Mouse (Mus musculus) CH12.LX (cell line): ENCODE results near the gene Olfr552. TPM values are rescaled to one million over a fixed set of nuclear protein-coding genes. Genes with fewer than 3 reads are reported as not detected.

Source experiments
- DNase-seq: peaks from one replicate; pipeline ENCODE4 v3.0.0-alpha.2; 2013; ENCODE audit errors: extremely low read depth
- H3K27ac ChIP-seq: 2 replicates; pipeline ENCODE4 v1.5.1; 2012; ENCODE audit warnings: low read depth, mild to moderate bottlenecking, control low read depth, moderate library complexity; ENCODE audit not compliant: insufficient read depth
- H3K27me3 ChIP-seq: replicated peaks from 2 replicates; pipeline ENCODE3; 2012; ENCODE audit warnings: inconsistent platforms
- H3K36me3 ChIP-seq, 2 experiments: replicated peaks in 1 of 2; 2 replicates each; pipeline versions ENCODE3 to v1.6.1; 2012; ENCODE audit warnings: inconsistent platforms in 1 of 2, low read length in 1 of 2, mild to moderate bottlenecking in 1 of 2, mixed read lengths in 1 of 2, moderate library complexity in 1 of 2; ENCODE audit not compliant: control insufficient read depth in 1 of 2, insufficient read depth in 1 of 2
- H3K4me1 ChIP-seq, 2 experiments: 2 replicates each; pipeline ENCODE4 v1.6.1; 2012; ENCODE audit warnings: inconsistent platforms in 1 of 2, moderate library complexity in 1 of 2; ENCODE audit not compliant: insufficient read depth in 2 of 2, control insufficient read depth in 1 of 2
- H3K4me2 ChIP-seq: 2 replicates; pipeline ENCODE4 v1.6.1; 2012; ENCODE audit warnings: low read depth, mild to moderate bottlenecking, control low read depth; ENCODE audit not compliant: poor library complexity, insufficient read depth, severe bottlenecking
- H3K4me3 ChIP-seq, 3 experiments: fragments of 150-350 bp in 1 of 3; sonication (generic) in 1 of 3; replicated peaks in 1 of 3; 2 replicates each; pipeline versions ENCODE3 to v1.5.1; 2011 to 2012; ENCODE audit warnings: low read depth in 2 of 3, low read length in 2 of 3, mild to moderate bottlenecking in 2 of 3, moderate library complexity in 2 of 3, control low read depth in 1 of 3, improper control_type of control experiment in 1 of 3, inconsistent platforms in 1 of 3, mixed read lengths in 1 of 3; ENCODE audit not compliant: poor library complexity in 1 of 3
- H3K79me2 ChIP-seq: replicated peaks from 2 replicates; pipeline ENCODE4 v1.6.1; 2012; ENCODE audit warnings: mild to moderate bottlenecking, moderate library complexity; ENCODE audit not compliant: control insufficient read depth, poor library complexity, insufficient read depth, severe bottlenecking; ENCODE audit errors: extremely low read depth
- H3K9ac ChIP-seq: 2 replicates; pipeline ENCODE4 v1.6.1; 2012; ENCODE audit warnings: low read depth, mild to moderate bottlenecking, control low read depth, moderate library complexity; ENCODE audit not compliant: insufficient read depth
- H3K9me3 ChIP-seq: replicated peaks from 2 replicates; pipeline ENCODE3; 2012; ENCODE audit warnings: low read length, inconsistent platforms, mixed read lengths
- BHLHE40 ChIP-seq: IDR thresholded peaks from 2 replicates; pipeline ENCODE4 v1.6.1; 2011; ENCODE audit warnings: mild to moderate bottlenecking, low read depth, low read length, improper control_type of control experiment
- CHD1 ChIP-seq: IDR thresholded peaks from 2 replicates; pipeline ENCODE4 v1.6.1; 2012; ENCODE audit warnings: low read depth, low read length, improper control_type of control experiment, inconsistent platforms
- CHD2 ChIP-seq: IDR thresholded peaks from 2 replicates; pipeline ENCODE4 v1.6.1; 2011; ENCODE audit warnings: low read length, improper control_type of control experiment
- E2F4 ChIP-seq: IDR thresholded peaks from 2 replicates; pipeline ENCODE4 v1.6.1; 2011; ENCODE audit warnings: low read depth, low read length, improper control_type of control experiment; ENCODE audit not compliant: insufficient replicate concordance
- ELF1 ChIP-seq: IDR thresholded peaks from 2 replicates; pipeline ENCODE4 v1.6.1; 2014; ENCODE audit warnings: low read depth, mild to moderate bottlenecking, inconsistent platforms, low read length, improper control_type of control experiment
- EP300 ChIP-seq: IDR thresholded peaks from 2 replicates; pipeline ENCODE4 v1.6.1; 2011; ENCODE audit warnings: low read length, improper control_type of control experiment
- HCFC1 ChIP-seq: IDR thresholded peaks from 2 replicates; pipeline ENCODE4 v1.6.1; 2012; ENCODE audit warnings: low read depth, mild to moderate bottlenecking, inconsistent platforms, low read length, improper control_type of control experiment
- IRF4 ChIP-seq: IDR thresholded peaks from 2 replicates; pipeline ENCODE4 v1.6.1; 2014; ENCODE audit warnings: low read depth, mild to moderate bottlenecking, inconsistent platforms, low read length, improper control_type of control experiment
- MAFK ChIP-seq: IDR thresholded peaks from 2 replicates; pipeline ENCODE4 v1.6.1; 2011; ENCODE audit warnings: low read length, improper control_type of control experiment; ENCODE audit not compliant: insufficient replicate concordance
- MAZ ChIP-seq: IDR thresholded peaks from 2 replicates; pipeline ENCODE4 v1.6.1; 2012; ENCODE audit warnings: low read depth, mild to moderate bottlenecking, inconsistent platforms, low read length, improper control_type of control experiment, moderate library complexity
- MEF2A ChIP-seq: IDR thresholded peaks from 2 replicates; pipeline ENCODE4 v1.6.1; 2014; ENCODE audit warnings: low read depth, mild to moderate bottlenecking, inconsistent platforms, low read length, improper control_type of control experiment, borderline replicate concordance
- NELFE ChIP-seq: IDR thresholded peaks from 2 replicates; pipeline ENCODE4 v1.6.1; 2011; ENCODE audit warnings: low read depth, low read length, improper control_type of control experiment
- POLR2A ChIP-seq: IDR thresholded peaks from 2 replicates; pipeline ENCODE4 v1.6.1; 2011; ENCODE audit warnings: low read depth, mild to moderate bottlenecking, improper control_type of control experiment, low read length
- POLR2AphosphoS2 ChIP-seq: IDR thresholded peaks from 2 replicates; pipeline ENCODE4 v1.6.1; 2011; ENCODE audit warnings: low read depth, low read length, improper control_type of control experiment
- RAD21 ChIP-seq: IDR thresholded peaks from 2 replicates; pipeline ENCODE4 v1.6.1; 2011; ENCODE audit warnings: low read depth, mild to moderate bottlenecking, low read length, improper control_type of control experiment, moderate library complexity
- SIN3A ChIP-seq: IDR thresholded peaks from 2 replicates; pipeline ENCODE4 v1.6.1; 2012; ENCODE audit warnings: low read length, improper control_type of control experiment, inconsistent platforms
- TBP ChIP-seq: conservative IDR thresholded peaks from 2 replicates; pipeline ENCODE4 v1.6.1; 2011; ENCODE audit warnings: low read depth, low read length, improper control_type of control experiment
- TCF12 ChIP-seq: IDR thresholded peaks from 2 replicates; pipeline ENCODE4 v1.6.1; 2014; ENCODE audit warnings: low read depth, mild to moderate bottlenecking, inconsistent platforms, low read length, improper control_type of control experiment
- UBTF ChIP-seq: IDR thresholded peaks from 2 replicates; pipeline ENCODE4 v1.6.1; 2012; ENCODE audit warnings: low read depth, mild to moderate bottlenecking, inconsistent platforms, low read length, improper control_type of control experiment, moderate library complexity
- USF2 ChIP-seq: conservative IDR thresholded peaks from 2 replicates; pipeline ENCODE4 v1.6.1; 2011; ENCODE audit warnings: low read depth, low read length, improper control_type of control experiment
- ZMIZ1 ChIP-seq: IDR thresholded peaks from 2 replicates; pipeline ENCODE4 v1.6.1; 2012; ENCODE audit warnings: low read depth, mild to moderate bottlenecking, inconsistent platforms, low read length, improper control_type of control experiment
- ZNF384 ChIP-seq: IDR thresholded peaks from 2 replicates; pipeline ENCODE4 v1.6.1; 2012; ENCODE audit warnings: low read depth, low read length, improper control_type of control experiment, inconsistent platforms
- dilution Hi-C: fragments of 300-500 bp; cut with MboI; formaldehyde crosslinking; loops from 2 replicates; pipeline ENCODE4 v1.14.3; 2020; ENCODE audit warnings: low sequenced_read_pairs; ENCODE audit not compliant: extremely low pct_unique_long_range_greater_than_20kb, extremely low pct_ligation_motif_present
- in situ Hi-C: fragments of 300-500 bp; cut with MboI; formaldehyde crosslinking; loops from 3 replicates; pipeline ENCODE4 v1.14.3; 2019; ENCODE audit warnings: low sequenced_read_pairs, low pct_ligation_motif_present, low pct_unique_long_range_greater_than_20kb, mixed read lengths
- polyA plus RNA-seq: library from polyadenylated mRNA; unstranded; fragments of >175 nt; gene quantifications from 2 replicates; pipeline ENCODE4 v1.2.1, GENCODE M21; 2012; ENCODE audit warnings: low read depth; ENCODE audit not compliant: insufficient read length
- total RNA-seq, 2 experiments: library from RNA; depleted of rRNA; stranded (reverse); fragments of 300-350 nt in 1 of 2; fragments of >200 nt in 1 of 2; gene quantifications; 2 replicates each; pipeline ENCODE4 v1.2.3; 2012 to 2014

The Olfr552 gene
- total and polyA plus RNA-seq, 3 experiments: 0.16 TPM; not detected in 2

- DNase-seq: peak; percentile 14
- H3K4me3 ChIP-seq: no peak overlapping the region
- no peaks in the 10 kb centered on the region for H3K79me2 ChIP-seq
Observed at GRCm38 (mm10) chr7:102553279-102553678, 44.3 kb upstream of the Olfr552 start.

DNA sequence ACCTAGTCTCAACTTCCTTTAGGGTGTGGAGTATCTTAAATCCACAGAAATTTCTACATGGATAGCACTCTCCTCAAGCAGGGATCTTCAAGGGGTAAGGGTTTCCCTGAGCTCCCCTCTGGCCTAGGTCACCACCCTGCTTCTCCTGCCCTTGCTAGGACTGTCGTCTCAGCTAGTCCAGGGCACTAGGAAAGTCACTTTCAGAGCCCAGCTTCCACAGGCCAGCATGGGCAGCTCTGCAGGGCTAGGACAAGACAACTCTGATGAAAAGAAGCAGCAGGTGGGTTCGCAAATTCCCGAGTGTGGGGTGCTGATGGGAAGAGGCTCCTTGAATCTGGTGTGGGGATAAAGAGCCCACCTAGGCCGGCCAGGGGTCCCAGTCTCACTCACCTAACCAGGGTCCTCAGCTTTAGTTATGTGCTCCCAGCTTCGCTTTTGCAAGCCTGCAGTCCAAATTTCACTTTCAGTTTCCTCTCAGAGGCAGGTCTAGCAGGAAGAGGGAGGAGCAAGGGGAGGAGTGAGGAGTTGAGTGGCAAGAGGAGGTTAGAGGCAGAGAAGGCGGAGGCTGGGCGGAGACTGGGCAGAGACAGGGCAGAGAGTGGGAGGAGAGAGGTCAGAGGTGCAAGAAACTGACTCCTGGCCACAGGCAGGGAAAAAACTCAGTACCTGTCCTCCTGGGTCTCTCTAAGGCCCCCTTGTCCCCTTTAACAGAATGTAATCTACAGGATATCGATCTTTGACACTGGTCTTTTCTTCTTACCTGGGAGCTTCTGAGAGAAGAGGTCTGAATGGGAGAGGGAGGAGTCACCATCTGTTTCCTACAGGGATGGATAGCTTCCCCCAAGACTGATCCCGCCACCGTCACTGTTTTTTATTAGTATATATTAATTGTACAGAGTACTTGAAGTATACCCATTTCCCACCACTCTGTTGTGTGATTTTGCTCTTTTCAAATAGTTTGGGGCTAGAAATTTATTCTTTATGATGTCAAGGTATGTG, 32.3 kb upstream of the Olfr552 start, which contains the start of gene Trim21:
Trim21 (minus strand) TSS at position 488 of the 999 bp plus-strand sequence.
- dilution Hi-C loops (no loop called here), in situ Hi-C loops (no loop called here)
- peaks cover 10 to 33% of the 10 kb centered on the region in 2 experiments for H3K36me3 ChIP-seq
- H3K27ac ChIP-seq: no peak within 1 kb of the TSS
- no peaks in the 10 kb centered on the region for H3K9me3 ChIP-seq
- H3K27me3 ChIP-seq: no peaks in the 10 kb centered on the region
- peaks cover 4 to 21% of the 10 kb centered on the region in 2 experiments for H3K4me1 ChIP-seq
- no peaks in the 10 kb centered on the region; the same call in 1 of the 2 replicates for H3K79me2 ChIP-seq
- TF ChIP-seq MAFK: 0 out of 2 replicates have a peak, but pooled peaks have one; percentile 12
- peak; percentile 68; the same call in 1 of the 2 replicates for TF ChIP-seq MAZ
- peak; percentile 53; the same call in 1 of the 2 replicates for TF ChIP-seq MEF2A
- 0 out of 2 replicates have a peak, but pooled peaks have one; percentile 38 for TF ChIP-seq TBP
- peak; percentile 64; the same call in 1 of the 2 replicates for TF ChIP-seq CHD1
- no peak for TF ChIP-seq E2F4
- TF ChIP-seq POLR2AphosphoS2: peak; percentile 63; the same call in 1 of the 2 replicates
- TF ChIP-seq CHD2: no peak
- TF ChIP-seq HCFC1: peak; percentile 50; the same call in 1 of the 2 replicates
- no peak for TF ChIP-seq RAD21
- TF ChIP-seq ELF1: peak; percentile 72; the same call in 1 of the 2 replicates
- peak; percentile 61 for TF ChIP-seq TCF12
- TF ChIP-seq USF2: no peak
- peak; percentile 77 for TF ChIP-seq POLR2A
- TF ChIP-seq IRF4: peak; percentile 81
- peak; percentile 62; the same call in 1 of the 2 replicates for TF ChIP-seq ZMIZ1
- TF ChIP-seq SIN3A: peak; percentile 58
- TF ChIP-seq EP300: peak; percentile 46; the same call in 1 of the 2 replicates
- TF ChIP-seq NELFE: peak; percentile 77
- no peak for TF ChIP-seq UBTF
- H3K4me3 ChIP-seq: peak within 1 kb of the TSS; percentile 78 to 85 (median 82)
- DNase-seq: peak; percentile 95
- peak within 1 kb of the TSS; percentile 50 for H3K4me2 ChIP-seq
- peak within 1 kb of the TSS; percentile 82 for H3K9ac ChIP-seq

More at GRCm38 (mm10) chr7:102553279-102553678, 44.3 kb upstream of the Olfr552 start:
- Histone ChIP-seq H3K36me3 (peaks cover 0 to 2% of the 10 kb centered on the region in 2 experiments), H3K27me3 (no peaks in the 10 kb centered on the region)
- dilution Hi-C loops: no loop called here
- TF ChIP-seq BHLHE40 (peak; percentile 34; the same call in 1 of the 2 replicates), ZNF384 (no peak), IRF4 (no peak), EP300 (0 out of 2 replicates have a peak, but pooled peaks have one; percentile 7)
- TF ChIP-seq, all 38 proteins: peak for 2
- no peak overlapping the region for H3K9ac ChIP-seq
- H3K27ac ChIP-seq: no peak overlapping the region
- peaks cover 6 to 10% of the 10 kb centered on the region in 2 experiments for H3K4me1 ChIP-seq
- no peaks in the 10 kb centered on the region for H3K9me3 ChIP-seq
- in situ Hi-C loops: no loop called here
- H3K4me2 ChIP-seq: peak overlapping the region; percentile 72
